Mouse (Mus musculus) megakaryocyte progenitor cell, adult 5-6 weeks (primary cell): ENCODE data around the gene Cltc. TPM values are rescaled to one million over a fixed set of nuclear protein-coding genes. Genes with fewer than 3 reads are reported as not detected.
"Not testable (repeated sequence)": the region's sequence is repeated elsewhere in the genome, so short reads cannot be mapped to it uniquely, and the experiment has no call there.

ENCODE experiments used
- ATAC-seq: replicated peaks from 2 replicates; pipeline ENCODE4 v1.8.0; 2016; ENCODE audit warnings: mild to moderate bottlenecking, moderate TSS enrichment, inconsistent platforms; ENCODE audit not compliant: poor library complexity
- total RNA-seq, 2 experiments: library from RNA; stranded (forward) in 1 of 2; stranded (reverse) in 1 of 2; fragments of 157-497, 149-512 nt in 1 of 2; fragments of 200-1000 nt in 1 of 2; gene quantifications; 2 replicates each; pipeline versions ENCODE4 v1.2.3 to v1.2.4; 2015 to 2017

The Cltc gene
- total RNA-seq (2015) (255 and 258 TPM in 2 replicates), total RNA-seq (2017) (139 and 142 TPM in 2 replicates)

GRCm38 (mm10) chr11:86757480-86758371, at the start of gene Cltc:
TSS of gene Cltc (minus strand) at chr11:86757565.
- ATAC-seq = peak; percentile 81

- ATAC-seq = peak; percentile 54
Measured at GRCm38 (mm10) chr11:86807001-86807477, 49.7 kb upstream of the Cltc start.

GRCm38 (mm10) chr11:86794161-86794560, 36.8 kb upstream of the Cltc start:
- ATAC-seq = no peak

- ATAC-seq = not testable (repeated sequence)
Measured at GRCm38 (mm10) chr11:86787436-86787835, 30.1 kb upstream of the Cltc start.

GRCm38 (mm10) chr11:86785767-86786166, 28.4 kb upstream of the Cltc start:
- no peak for ATAC-seq

GRCm38 (mm10) chr11:86769884-86770283, 12.5 kb upstream of the Cltc start:
- no peak for ATAC-seq

- no peak for ATAC-seq
Measured at GRCm38 (mm10) chr11:86764501-86764900, 7.1 kb upstream of the Cltc start.

GRCm38 (mm10) chr11:86763127-86763526, 5.8 kb upstream of the Cltc start:
- not testable (repeated sequence) for ATAC-seq

GRCm38 (mm10) chr11:86760357-86760756, 3.0 kb upstream of the Cltc start:
- ATAC-seq = no peak

- ATAC-seq = no peak
Measured at GRCm38 (mm10) chr11:86759886-86760285, 2.5 kb upstream of the Cltc start.

GRCm38 (mm10) chr11:86759226-86759625, 1.9 kb upstream of the Cltc start:
- ATAC-seq = no peak

GRCm38 (mm10) chr11:86758559-86758958, 1.2 kb upstream of the Cltc start:
- ATAC-seq = 0 out of 2 replicates have a peak, but pooled peaks have one; percentile 12

GRCm38 (mm10) chr11:86757142-86757479, 254 bp downstream of the Cltc start:
- no peak for ATAC-seq

GRCm38 (mm10) chr11:86756156-86757141, 916 bp downstream of the Cltc start:
- ATAC-seq = no peak

GRCm38 (mm10) chr11:86752404-86752803, 5.0 kb downstream of the Cltc start:
- ATAC-seq = peak; percentile 21

GRCm38 (mm10) chr11:86751010-86751409, 6.4 kb downstream of the Cltc start:
- ATAC-seq = no peak

- ATAC-seq = peak; percentile 57; the same call in 1 of the 2 replicates
Measured at GRCm38 (mm10) chr11:86749776-86750423, 7.5 kb downstream of the Cltc start.

GRCm38 (mm10) chr11:86745634-86746404, 11.5 kb downstream of the Cltc start:
- no peak for ATAC-seq

- peak; percentile 98 for ATAC-seq
Measured at GRCm38 (mm10) chr11:86742605-86743004, 14.8 kb downstream of the Cltc start.

- ATAC-seq = no peak
Measured at GRCm38 (mm10) chr11:86741505-86741904, 15.9 kb downstream of the Cltc start.
